Mouse (Mus musculus) embryonic facial prominence, embryonic 13.5 days (tissue): Measurements from ENCODE around the gene Fam193a. TPM values are rescaled to one million over a fixed set of nuclear protein-coding genes. Genes with fewer than 3 reads are reported as not detected.

Experiments
- polyA plus RNA-seq: library from polyadenylated mRNA; unstranded; fragments of >200 nt; fragmentation: Nextera tagmentation; extraction: Ambion mirVana; gene quantifications from 2 replicates; pipeline ENCODE4 v1.2.1, GENCODE M21; 2015

Gene Fam193a
- polyA plus RNA-seq, 1 experiment from 2014 or later, result 17.7 TPM

Other genes starting within 250 kb of the Fam193a start
- 0.60 and 1.2 TPM in 2 replicates for gene Poln, start 200.5 kb upstream of the Fam193a start, polyA plus RNA-seq
- gene Haus3, start 200.4 kb upstream of the Fam193a start, polyA plus RNA-seq, result 40.8 and 41.9 TPM in 2 replicates
- 41.1 and 44.7 TPM in 2 replicates for gene Mxd4, start 182.2 kb upstream of the Fam193a start, polyA plus RNA-seq
- gene Zfyve28, start 81.5 kb upstream of the Fam193a start, polyA plus RNA-seq, result 1.8 and 2.4 TPM in 2 replicates
- not detected in 2 replicates for gene Cfap99, start 81.3 kb upstream of the Fam193a start, polyA plus RNA-seq
- gene Rnf4, start 33.6 kb upstream of the Fam193a start, polyA plus RNA-seq, result 157 and 170 TPM in 2 replicates
- 24.6 and 25.2 TPM in 2 replicates for gene Tnip2, start 144.1 kb downstream of the Fam193a start, polyA plus RNA-seq
- gene Sh3bp2, start 155.9 kb downstream of the Fam193a start, polyA plus RNA-seq, result 8.3 and 13.9 TPM in 2 replicates
- gene Add1, start 203.7 kb downstream of the Fam193a start, polyA plus RNA-seq, result 196 and 208 TPM in 2 replicates